Mouse (Mus musculus) stomach, postnatal 0 days (tissue): ENCODE measurements around the gene Trpv6. TPM values are rescaled to one million over a fixed set of nuclear protein-coding genes. Genes with fewer than 3 reads are reported as not detected.

Source experiments
- ATAC-seq: fragments of 200-750 bp; cut with Nextera tagmentation; 2 replicates; pipeline ENCODE4 v1.8.0; 2017; ENCODE audit not compliant: low FRiP score, low TSS enrichment
- DNase-seq: peaks from one replicate; pipeline ENCODE4 v3.0.0-alpha.2; 2016; ENCODE audit warnings: low spot score
- H3K27ac ChIP-seq: fragments of 300-500 bp; sonication (generic); replicated peaks from 2 replicates; pipeline ENCODE4 v1.5.1; 2014; ENCODE audit warnings: mild to moderate bottlenecking, control low read depth
- H3K27me3 ChIP-seq: fragments of 300-500 bp; sonication (generic); 2 replicates; pipeline ENCODE4 v1.6.1; 2014; ENCODE audit warnings: low read length; ENCODE audit not compliant: control insufficient read depth, insufficient read depth
- H3K36me3 ChIP-seq: fragments of 300-500 bp; sonication (generic); 2 replicates; pipeline ENCODE4 v1.6.1; 2014; ENCODE audit warnings: low read length, mixed read lengths; ENCODE audit not compliant: control insufficient read depth, insufficient read depth
- H3K4me1 ChIP-seq: fragments of 300-500 bp; sonication (generic); replicated peaks from 2 replicates; pipeline ENCODE4 v1.6.1; 2014; ENCODE audit warnings: antibody characterized with exemption; ENCODE audit not compliant: control insufficient read depth, insufficient read depth
- H3K4me2 ChIP-seq: fragments of 300-500 bp; sonication (generic); replicated peaks from 2 replicates; pipeline ENCODE4 v1.6.1; 2014; ENCODE audit warnings: low read depth, mild to moderate bottlenecking, control low read depth, moderate library complexity
- H3K4me3 ChIP-seq: fragments of 300-500 bp; sonication (generic); 2 replicates; pipeline ENCODE4 v1.5.1; 2014; ENCODE audit warnings: low read depth, low read length, control low read depth
- H3K9ac ChIP-seq: fragments of 300-500 bp; sonication (generic); 2 replicates; pipeline ENCODE4 v1.6.1; 2014; ENCODE audit warnings: mild to moderate bottlenecking, low read length, control low read depth, mixed read lengths
- H3K9me3 ChIP-seq: fragments of 300-500 bp; sonication (generic); 2 replicates; pipeline ENCODE4 v1.6.1; 2016; ENCODE audit warnings: low read length; ENCODE audit not compliant: control insufficient read depth
- CTCF ChIP-seq: IDR thresholded peaks from 2 replicates; pipeline ENCODE4 v1.5.1; 2016; ENCODE audit warnings: antibody characterized with exemption, low read depth, mild to moderate bottlenecking, moderate library complexity
- EP300 ChIP-seq: optimal IDR thresholded peaks from 2 replicates; pipeline ENCODE3; 2016; ENCODE audit warnings: antibody characterized with exemption
- WGBS: fragments of 180-500 bp; shearing (Covaris S2); extraction: QIAGEN DNeasy Blood & Tissue Kit; methylation state at CpG from one replicate; pipeline ENCODE4 v1.1.7; 2014; 5-methylcytosine and 5-hydroxymethylcytosine counted together
- polyA plus RNA-seq: library from polyadenylated mRNA; unstranded; fragments of >200 nt; fragmentation: Nextera tagmentation; extraction: Ambion mirVana; gene quantifications from 2 replicates; pipeline ENCODE4 v1.2.1, GENCODE M21; 2015

The Trpv6 gene
- polyA plus RNA-seq, 1 experiment from 2014 or later, result 8.4 TPM

- ATAC-seq (no peak), DNase-seq (no peak)
- Histone ChIP-seq H3K9ac (no peak overlapping the region), H3K4me3 (no peak overlapping the region), H3K4me1 (no peaks in the 10 kb centered on the region), H3K27ac (no peak overlapping the region), H3K36me3 (no peaks in the 10 kb centered on the region), H3K27me3 (no peaks in the 10 kb centered on the region), H3K4me2 (no peak overlapping the region), H3K9me3 (no peaks in the 10 kb centered on the region)
- no peak for TF ChIP-seq EP300
- WGBS, result 90% methylated on average over 12 of the region's 12 CpGs
Observed at GRCm38 (mm10) chr6:41621241-41621990, 14.8 kb downstream of the Trpv6 start.

- H3K36me3 ChIP-seq, result no peaks in the 10 kb centered on the region
- no peak overlapping the region for H3K9ac ChIP-seq
- ATAC-seq, result no peak
- H3K4me1 ChIP-seq, result no peaks in the 10 kb centered on the region
- no peak overlapping the region for H3K27ac ChIP-seq
- H3K9me3 ChIP-seq, result no peaks in the 10 kb centered on the region
- H3K27me3 ChIP-seq, result no peaks in the 10 kb centered on the region
- no peak overlapping the region for H3K4me3 ChIP-seq
- no peak for DNase-seq
- TF ChIP-seq CTCF, result no peak
- TF ChIP-seq EP300, result no peak
- WGBS, result 74% methylated on average over 9 of the region's 9 CpGs
- no peak overlapping the region for H3K4me2 ChIP-seq
Observed at GRCm38 (mm10) chr6:41620173-41620798, 15.9 kb downstream of the Trpv6 start.

- no peaks in the 10 kb centered on the region for H3K27me3 ChIP-seq
- no peaks in the 10 kb centered on the region for H3K9me3 ChIP-seq
- no peaks in the 10 kb centered on the region for H3K4me1 ChIP-seq
- H3K27ac ChIP-seq, result no peak overlapping the region
- H3K4me3 ChIP-seq, result no peak overlapping the region
- DNase-seq (no peak), ATAC-seq (no peak)
- no peaks in the 10 kb centered on the region for H3K36me3 ChIP-seq
- H3K9ac ChIP-seq, result no peak overlapping the region
- TF ChIP-seq EP300 (no peak), CTCF (no peak)
- 53% methylated on average over 5 of the region's 5 CpGs for WGBS
- no peak overlapping the region for H3K4me2 ChIP-seq
Observed at GRCm38 (mm10) chr6:41607637-41608036, 28.6 kb downstream of the Trpv6 start.

- Histone ChIP-seq H3K27me3 (no peaks in the 10 kb centered on the region), H3K27ac (no peak overlapping the region), H3K4me1 (no peaks in the 10 kb centered on the region), H3K36me3 (no peaks in the 10 kb centered on the region), H3K9me3 (no peaks in the 10 kb centered on the region), H3K4me3 (peak overlapping the region; percentile 67), H3K4me2 (peak overlapping the region; percentile 93), H3K9ac (no peak overlapping the region)
- DNase-seq (peak; percentile 55), ATAC-seq (peak; percentile 41; the same call in 1 of the 2 replicates)
- WGBS, result 16% methylated on average over 4 of the region's 4 CpGs
- TF ChIP-seq EP300 (no peak), CTCF (peak; percentile 21; the same call in 1 of the 2 replicates)
Observed at GRCm38 (mm10) chr6:41606214-41606613, 30.0 kb downstream of the Trpv6 start.

GRCm38 (mm10) chr6:41605794-41606104 lies 30.5 kb downstream of the Trpv6 start:
- Histone ChIP-seq H3K36me3 (no peaks in the 10 kb centered on the region), H3K9me3 (no peaks in the 10 kb centered on the region), H3K27ac (peak overlapping the region; percentile 85), H3K9ac (peak overlapping the region; percentile 69), H3K27me3 (no peaks in the 10 kb centered on the region), H3K4me2 (peak overlapping the region; percentile 93), H3K4me1 (no peaks in the 10 kb centered on the region), H3K4me3 (peak overlapping the region; percentile 67)
- DNase-seq, result no peak
- WGBS, result 3% methylated on average over 7 of the region's 7 CpGs
- peak; percentile 14; the same call in 1 of the 2 replicates for ATAC-seq
- no peak for TF ChIP-seq EP300
- no peak for TF ChIP-seq CTCF

GRCm38 (mm10) chr6:41605061-41605793 lies 31.0 kb downstream of the Trpv6 start, which contains the start of gene Ephb6:
Ephb6 (plus strand) TSS chr6:41605482.
- TF ChIP-seq EP300 (no peak), CTCF (peak; percentile 28)
- ATAC-seq (peak; percentile 97), DNase-seq (peak; percentile 83)
- Histone ChIP-seq H3K27ac (peak within 1 kb of the TSS; percentile 85), H3K4me3 (peak within 1 kb of the TSS; percentile 67), H3K9ac (peak within 1 kb of the TSS; percentile 69), H3K4me1 (no peaks in the 10 kb centered on the region), H3K36me3 (no peaks in the 10 kb centered on the region), H3K9me3 (no peaks in the 10 kb centered on the region), H3K4me2 (peak within 1 kb of the TSS; percentile 93), H3K27me3 (no peaks in the 10 kb centered on the region)
- under 1% methylated on average over 63 of the region's 68 CpGs for WGBS
